Mouse (Mus musculus) MEL (cell line): Measurements from ENCODE around the gene Fbxl8.

Source experiments
- CTCF ChIP-seq, 3 experiments: IDR thresholded peaks in 2 of 3; conservative IDR thresholded peaks in 1 of 3; 2 replicates each; pipeline ENCODE4 v1.5.1; 2011 to 2012; ENCODE audit warnings: low read length in 3 of 3, low read depth in 2 of 3, mild to moderate bottlenecking in 2 of 3, improper control_type of control experiment in 1 of 3, inconsistent platforms in 1 of 3, mixed read lengths in 1 of 3, moderate library complexity in 1 of 3; ENCODE audit not compliant: control insufficient read depth in 1 of 3, insufficient read depth in 1 of 3, poor library complexity in 1 of 3, severe bottlenecking in 1 of 3
- E2F4 ChIP-seq: IDR thresholded peaks from 2 replicates; pipeline ENCODE4 v1.6.1; 2011; ENCODE audit warnings: low read depth, low read length, improper control_type of control experiment, borderline replicate concordance
- EP300 ChIP-seq, 2 experiments: IDR thresholded peaks; 2 replicates each; pipeline ENCODE4 v1.6.1; 2011; ENCODE audit warnings: improper control_type of control experiment in 2 of 2, low read length in 2 of 2, low read depth in 1 of 2, mild to moderate bottlenecking in 1 of 2
- POLR2A ChIP-seq, 2 experiments: IDR thresholded peaks; 2 replicates each; pipeline ENCODE4 v1.6.1; 2011 to 2012; ENCODE audit warnings: low read length in 2 of 2, mild to moderate bottlenecking in 2 of 2, control low read depth in 1 of 2, improper control_type of control experiment in 1 of 2, low read depth in 1 of 2, moderate library complexity in 1 of 2; ENCODE audit not compliant: control insufficient read depth in 1 of 2, insufficient read depth in 1 of 2, poor library complexity in 1 of 2
- POLR2AphosphoS2 ChIP-seq: IDR thresholded peaks from 2 replicates; pipeline ENCODE4 v1.6.1; 2011; ENCODE audit warnings: low read length, improper control_type of control experiment
- RAD21 ChIP-seq: IDR thresholded peaks from 2 replicates; pipeline ENCODE4 v1.6.1; 2011; ENCODE audit warnings: mild to moderate bottlenecking, low read depth, low read length, improper control_type of control experiment
- SIN3A ChIP-seq: IDR thresholded peaks from 2 replicates; pipeline ENCODE4 v1.6.1; 2012; ENCODE audit warnings: low read length, improper control_type of control experiment, inconsistent platforms
- USF1 ChIP-seq: IDR thresholded peaks from 2 replicates; pipeline ENCODE4 v1.6.1; 2014; ENCODE audit warnings: low read depth, mild to moderate bottlenecking, inconsistent platforms, low read length, improper control_type of control experiment, moderate library complexity

DNA sequence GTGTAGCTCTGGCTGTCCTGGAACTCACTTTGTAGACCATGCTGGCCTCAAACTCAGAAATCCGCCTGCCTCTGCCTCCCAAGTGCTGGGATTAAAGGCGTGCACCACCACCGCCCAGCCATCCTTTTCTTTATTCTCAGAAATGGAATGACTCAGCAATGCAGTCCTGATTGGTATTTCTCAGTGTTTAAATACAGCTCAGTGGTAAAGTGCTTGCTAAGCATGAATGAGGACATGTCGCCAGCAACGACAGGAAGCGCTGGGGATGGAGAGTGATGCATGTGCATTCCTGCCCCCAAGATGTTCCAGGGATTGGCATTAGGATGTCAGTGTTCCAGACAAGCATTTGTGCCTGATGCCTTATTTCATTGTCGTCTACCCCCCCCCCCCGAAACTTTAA, 38.9 kb downstream of the Fbxl8 start:
- no peak for TF ChIP-seq E2F4
- TF ChIP-seq CTCF (IDR thresholded peaks at IDR 0.05 in 2 of 3, conservative IDR thresholded peaks at IDR 0.05 in 1 of 3; ENCODE audit: control insufficient read depth in 1 of 3, insufficient read depth in 1 of 3, low read depth in 2 of 3, low read length in 3 of 3, poor library complexity in 1 of 3, severe bottlenecking in 1 of 3): no peak
- TF ChIP-seq USF1: no peak
- no peak for TF ChIP-seq RAD21
- TF ChIP-seq POLR2A (IDR thresholded peaks at IDR 0.05; ENCODE audit: control insufficient read depth in 1 of 2, insufficient read depth in 1 of 2, low read depth in 1 of 2, low read length in 2 of 2, poor library complexity in 1 of 2): no peak
- TF ChIP-seq SIN3A: no peak
- TF ChIP-seq POLR2AphosphoS2: no peak
- no peak for TF ChIP-seq EP300 (IDR thresholded peaks at IDR 0.05; ENCODE audit: low read depth in 1 of 2, low read length in 2 of 2)
